Mouse (Mus musculus) layer of hippocampus, adult 11-12 months (tissue): ENCODE measurements around the gene Fam3c.

Experiments used
- DNase-seq: peaks from one replicate; pipeline ENCODE4 v3.0.0; 2022; ENCODE audit warnings: low spot score

Gene Fam3c

GRCm38 (mm10) chr6:22356086-22356507 is at the start of gene Fam3c:
TSS of gene Fam3c (minus strand) at chr6:22356243.
- DNase-seq, result peak; percentile 95

GRCm38 (mm10) chr6:22405021-22405420 is 49.0 kb upstream of the Fam3c start:
- DNase-seq, result no peak

- no peak for DNase-seq
Measured at GRCm38 (mm10) chr6:22403736-22404135, 47.7 kb upstream of the Fam3c start.

- DNase-seq, result no peak
Measured at GRCm38 (mm10) chr6:22403317-22403716, 47.3 kb upstream of the Fam3c start.

- no peak for DNase-seq
Measured at GRCm38 (mm10) chr6:22402548-22403164, 46.6 kb upstream of the Fam3c start.

GRCm38 (mm10) chr6:22402037-22402436 is 46.0 kb upstream of the Fam3c start:
- no peak for DNase-seq

- no peak for DNase-seq
Measured at GRCm38 (mm10) chr6:22398079-22398774, 42.2 kb upstream of the Fam3c start.

- DNase-seq, result no peak
Measured at GRCm38 (mm10) chr6:22395207-22395606, 39.2 kb upstream of the Fam3c start.

- no peak for DNase-seq
Measured at GRCm38 (mm10) chr6:22390654-22391365, 34.8 kb upstream of the Fam3c start.

- DNase-seq, result no peak
Measured at GRCm38 (mm10) chr6:22385254-22385870, 29.3 kb upstream of the Fam3c start.

GRCm38 (mm10) chr6:22380269-22380668 is 24.2 kb upstream of the Fam3c start:
- DNase-seq, result no peak

GRCm38 (mm10) chr6:22379831-22380230 is 23.8 kb upstream of the Fam3c start:
- no peak for DNase-seq

GRCm38 (mm10) chr6:22378462-22378861 is 22.4 kb upstream of the Fam3c start:
- no peak for DNase-seq

- no peak for DNase-seq
Measured at GRCm38 (mm10) chr6:22374791-22375190, 18.7 kb upstream of the Fam3c start.

GRCm38 (mm10) chr6:22373476-22373875 is 17.4 kb upstream of the Fam3c start:
- no peak for DNase-seq

- no peak for DNase-seq
Measured at GRCm38 (mm10) chr6:22366977-22367376, 10.9 kb upstream of the Fam3c start.

- DNase-seq, result no peak
Measured at GRCm38 (mm10) chr6:22363590-22363989, 7.5 kb upstream of the Fam3c start.

- no peak for DNase-seq
Measured at GRCm38 (mm10) chr6:22361941-22362340, 5.9 kb upstream of the Fam3c start.

GRCm38 (mm10) chr6:22359019-22359418 is 3.0 kb upstream of the Fam3c start:
- no peak for DNase-seq

GRCm38 (mm10) chr6:22357351-22357750 is 1.3 kb upstream of the Fam3c start:
- DNase-seq, result no peak

GRCm38 (mm10) chr6:22355396-22356085 is 502 bp downstream of the Fam3c start:
- no peak for DNase-seq

GRCm38 (mm10) chr6:22354675-22355074 is 1.4 kb downstream of the Fam3c start:
- DNase-seq, result no peak
